Mouse (Mus musculus): ENCODE measurements around the gene Uhrf1bp1.
"Not testable (repeated sequence)": the region's sequence is repeated elsewhere in the genome, so short reads cannot be mapped to it uniquely, and the experiment has no call there.

Uhrf1bp1 gene

DNA sequence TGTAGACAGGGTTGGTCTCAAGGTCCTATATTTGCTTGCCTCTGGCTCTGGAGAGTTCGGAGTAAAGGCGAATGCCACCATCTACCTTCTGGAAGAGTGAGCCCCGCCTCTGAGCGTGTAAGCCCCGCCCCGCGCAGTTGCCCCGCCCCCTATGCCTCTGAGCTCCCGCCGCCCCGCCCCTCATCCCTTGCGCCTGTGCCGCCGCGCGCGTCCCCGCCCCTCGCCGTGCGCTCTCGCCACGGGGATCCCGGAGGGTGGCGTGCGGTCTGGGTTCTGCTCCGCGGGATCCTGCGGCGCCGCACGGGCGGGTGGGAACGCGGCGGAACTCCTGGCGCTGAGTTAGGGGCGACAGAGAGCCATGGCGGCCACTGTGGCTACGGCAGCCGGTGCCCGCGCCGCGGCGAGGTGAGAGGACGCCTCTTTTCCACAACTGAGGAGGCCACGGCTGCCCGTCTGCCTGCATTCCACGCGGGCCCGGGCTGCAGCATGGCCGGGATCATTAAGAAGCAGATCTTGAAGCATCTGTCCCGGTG lies at the start of gene Uhrf1bp1:
Gene Uhrf1bp1 (plus strand): TSS at position 177 of the 533 bp plus-strand sequence.
- DNase-seq (ENCODE audit: low read depth, low spot score) = peak; percentile 79

DNA sequence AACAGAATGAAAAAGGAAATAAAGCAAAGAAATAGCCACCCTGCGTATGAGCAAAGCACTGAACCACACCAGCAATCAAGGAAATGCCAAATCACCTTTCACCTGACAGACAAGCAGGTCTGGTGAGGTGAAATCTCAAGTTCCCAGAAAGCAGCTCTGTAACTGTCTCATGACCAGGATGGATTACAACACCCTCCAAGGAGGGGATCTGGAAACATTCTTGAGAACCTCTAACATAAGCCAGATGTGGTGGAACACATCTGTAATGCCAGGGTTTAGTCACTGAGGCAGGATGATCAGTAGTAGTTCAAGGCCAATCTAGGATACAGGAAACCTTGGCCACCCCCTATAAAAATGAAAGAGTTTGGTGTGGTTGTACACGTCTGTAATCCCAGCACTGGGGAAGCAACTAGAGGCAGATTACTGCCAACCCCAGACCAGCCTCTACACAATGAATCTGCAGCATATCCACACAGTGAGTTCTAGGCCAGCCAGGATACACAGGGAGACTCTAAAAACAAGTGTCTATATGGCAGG lies 48.6 kb upstream of the Uhrf1bp1 start:
- DNase-seq (ENCODE audit: low read depth, low spot score) = no peak

GRCm38 (mm10) chr17:27810569-27811331 lies 45.5 kb upstream of the Uhrf1bp1 start:
- DNase-seq (ENCODE audit: low read depth, low spot score) = no peak

GRCm38 (mm10) chr17:27811980-27812379 lies 44.3 kb upstream of the Uhrf1bp1 start:
- DNase-seq (ENCODE audit: low read depth, low spot score) = no peak

GRCm38 (mm10) chr17:27814606-27815005 lies 41.6 kb upstream of the Uhrf1bp1 start:
- no peak for DNase-seq (ENCODE audit: low read depth, low spot score)

- DNase-seq (ENCODE audit: low read depth, low spot score) = no peak
These were observed 37.2 kb upstream of the Uhrf1bp1 start for GRCm38 (mm10) chr17:27819011-27819410.

DNA sequence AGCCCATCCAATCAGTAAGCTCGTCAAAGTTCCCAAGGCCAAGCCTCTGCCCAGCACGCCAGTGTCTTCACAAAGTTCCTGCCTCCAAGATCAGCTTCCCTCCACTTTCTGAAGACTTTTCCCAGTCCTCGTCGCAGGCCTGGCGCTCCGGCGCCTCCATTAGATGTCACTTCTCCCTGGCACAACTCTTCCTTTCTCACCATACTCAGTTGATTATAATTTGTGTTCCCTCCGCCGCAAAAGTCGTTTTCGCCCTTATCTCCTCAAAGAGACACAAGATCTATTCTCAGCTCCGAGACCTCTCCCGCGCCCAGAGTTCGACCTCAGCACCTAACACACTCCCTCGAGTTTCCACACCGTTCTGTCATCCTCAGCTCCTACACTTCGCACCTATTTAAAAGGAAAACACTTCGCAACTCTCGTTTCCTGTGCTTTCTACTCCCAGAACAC lies 36.7 kb upstream of the Uhrf1bp1 start:
- peak; percentile 49 for DNase-seq (ENCODE audit: low read depth, low spot score)

- peak; percentile 40 for DNase-seq (ENCODE audit: low read depth, low spot score)
These were observed 36.2 kb upstream of the Uhrf1bp1 start for GRCm38 (mm10) chr17:27819971-27820567.

DNA sequence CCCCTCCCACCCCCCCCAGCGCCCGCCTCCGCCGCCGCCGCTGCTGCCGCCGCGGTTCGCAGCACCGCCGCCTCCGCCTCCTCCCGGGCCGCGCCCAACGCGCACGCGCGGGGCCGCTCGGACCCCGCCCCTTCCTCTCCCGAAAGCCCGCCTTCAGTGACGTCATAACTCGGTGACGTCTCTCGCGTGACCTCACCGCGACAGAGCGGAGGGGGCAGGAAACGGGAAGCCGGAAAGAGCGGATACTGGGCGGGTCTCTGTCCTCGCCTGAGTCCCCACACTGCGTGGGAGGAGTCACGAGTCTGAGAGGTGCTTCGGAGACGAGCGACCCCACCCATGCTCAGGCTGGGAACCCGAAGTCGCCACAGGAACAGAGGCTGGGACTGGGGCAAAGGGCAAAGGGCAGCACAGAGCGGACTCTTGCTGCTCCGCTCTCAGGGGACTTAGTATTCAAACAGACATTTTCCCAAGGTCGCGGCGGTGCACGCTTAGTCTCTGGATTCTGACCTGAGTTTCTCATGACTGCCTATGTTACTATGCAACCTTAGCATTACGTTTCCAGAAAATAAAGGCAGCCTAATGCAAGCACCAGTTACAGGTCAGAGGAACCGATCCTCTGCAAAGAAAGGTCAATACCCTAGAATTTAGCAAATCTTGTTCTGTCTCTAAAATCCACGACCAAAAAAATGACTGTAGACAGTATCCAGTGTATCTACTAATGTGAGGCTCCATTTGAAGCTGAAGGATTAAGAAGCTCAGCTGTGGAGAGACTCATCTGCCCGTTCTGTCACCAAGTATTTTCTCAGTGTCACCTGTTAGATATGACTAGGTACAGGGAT lies 35.5 kb upstream of the Uhrf1bp1 start, which contains the start of gene D17Wsu92e:
Gene D17Wsu92e (minus strand): TSS at position 81 of the 839 bp plus-strand sequence.
- peak; percentile 98 for DNase-seq (ENCODE audit: low read depth, low spot score)

- peak; percentile 43 for DNase-seq (ENCODE audit: low read depth, low spot score)
These were observed 34.6 kb upstream of the Uhrf1bp1 start for GRCm38 (mm10) chr17:27821407-27822338.

DNA sequence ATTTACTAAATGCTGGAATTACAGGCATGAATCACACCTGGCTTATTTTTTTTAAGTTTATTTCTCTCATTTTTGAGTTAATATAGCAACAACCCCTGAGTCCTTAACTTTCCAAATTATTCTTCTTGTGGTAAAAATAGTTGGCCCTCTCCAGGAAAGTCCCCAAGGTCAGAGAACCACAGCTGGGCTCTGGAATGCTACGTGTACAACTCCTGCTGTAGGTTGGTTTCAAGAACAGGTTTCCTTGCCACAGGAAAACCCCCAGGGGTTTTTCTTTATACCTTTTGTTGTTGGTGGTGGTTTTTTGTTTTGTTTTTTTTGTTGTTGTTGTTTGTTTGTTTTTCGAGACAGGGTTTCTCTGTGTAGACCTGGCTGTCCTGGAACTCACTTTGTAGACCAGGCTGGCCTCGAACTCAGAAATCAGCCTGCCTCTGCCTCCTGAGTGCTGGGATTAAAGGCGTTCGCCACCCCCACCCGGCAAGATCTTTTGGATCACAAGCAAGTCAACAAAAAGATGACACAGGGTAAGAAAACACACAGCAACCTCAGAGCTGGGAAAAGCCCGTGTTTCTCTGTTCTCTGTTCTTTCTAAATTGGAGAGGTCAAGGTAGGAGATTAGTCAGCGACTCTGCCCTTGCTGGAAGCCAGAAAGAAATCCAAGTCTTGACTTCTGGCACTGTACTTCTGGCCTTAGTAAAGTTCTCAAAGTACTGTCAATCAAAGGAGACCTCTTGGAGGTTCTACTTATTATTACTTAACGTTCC lies 32.9 kb upstream of the Uhrf1bp1 start:
- DNase-seq (ENCODE audit: low read depth, low spot score) = no peak

- no peak for DNase-seq (ENCODE audit: low read depth, low spot score)
These were observed 31.3 kb upstream of the Uhrf1bp1 start for GRCm38 (mm10) chr17:27824941-27825340.

GRCm38 (mm10) chr17:27825539-27825938 lies 30.7 kb upstream of the Uhrf1bp1 start:
- no peak for DNase-seq (ENCODE audit: low read depth, low spot score)

DNA sequence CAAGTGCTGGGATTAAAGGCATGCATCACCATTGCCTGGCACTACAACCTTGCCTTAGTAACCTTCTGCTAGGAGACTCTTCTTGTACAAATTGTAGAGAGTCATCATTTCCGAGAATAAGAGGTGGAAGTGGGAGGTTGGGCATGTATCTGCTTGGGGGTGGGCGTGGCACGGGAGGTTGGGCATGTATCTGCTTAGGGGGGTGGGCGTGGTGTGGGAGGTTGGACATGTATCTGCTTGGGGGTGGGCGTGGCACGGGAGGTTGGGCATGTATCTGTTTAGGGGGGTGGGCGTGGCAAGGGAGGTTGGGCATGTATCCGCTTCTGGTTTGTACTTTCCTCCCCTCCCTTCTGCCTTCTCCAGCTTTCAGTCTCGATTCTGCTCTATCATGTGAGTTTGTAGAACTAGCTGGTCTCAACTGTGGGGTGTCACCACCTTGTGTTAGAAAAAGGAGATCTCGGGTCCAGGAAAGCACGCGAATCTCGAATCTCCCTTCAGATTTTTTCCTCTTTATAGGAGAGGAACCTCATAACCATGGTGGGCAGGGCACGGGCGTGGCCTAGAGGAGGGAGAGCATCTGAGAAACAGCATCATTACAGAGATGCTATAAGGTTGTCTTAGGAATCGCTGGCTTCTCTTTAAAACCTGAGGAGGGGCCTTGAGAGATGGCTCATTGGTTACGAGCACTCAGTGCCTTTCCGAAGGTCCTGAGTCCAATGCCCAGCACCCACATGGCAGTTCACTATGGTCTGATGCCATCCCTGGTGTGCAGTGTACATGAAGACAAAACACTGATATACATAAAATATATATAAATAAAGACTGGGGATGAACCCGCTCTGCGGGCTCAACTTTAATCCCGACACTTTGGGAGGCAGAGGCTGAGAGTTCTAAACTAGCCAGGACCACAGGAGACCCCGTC lies 30.0 kb upstream of the Uhrf1bp1 start:
- DNase-seq (ENCODE audit: low read depth, low spot score) = peak; percentile 53

DNA sequence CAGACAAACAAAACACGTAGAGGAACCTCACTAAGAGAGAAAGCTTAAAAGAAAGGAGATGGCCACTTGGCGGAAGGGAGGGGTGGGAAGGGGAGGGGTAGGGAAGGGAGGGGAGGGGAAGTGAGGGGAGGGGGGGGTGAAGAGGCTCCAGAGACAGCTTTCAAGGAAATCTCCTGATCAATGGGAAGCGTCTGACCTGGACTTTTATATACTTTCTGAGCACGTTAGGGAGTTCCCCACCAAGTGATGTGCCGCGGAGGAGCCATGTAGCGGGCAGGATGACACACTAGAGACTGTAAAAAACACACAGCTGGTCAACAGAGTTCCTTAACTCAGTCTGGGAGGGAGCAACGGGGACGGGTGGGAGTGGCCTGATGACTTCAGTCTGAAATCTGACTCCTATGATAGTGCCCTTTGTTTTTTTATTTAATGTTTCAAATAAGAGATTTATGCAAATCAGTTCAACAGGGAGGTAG lies 29.3 kb upstream of the Uhrf1bp1 start:
- no peak for DNase-seq (ENCODE audit: low read depth, low spot score)

DNA sequence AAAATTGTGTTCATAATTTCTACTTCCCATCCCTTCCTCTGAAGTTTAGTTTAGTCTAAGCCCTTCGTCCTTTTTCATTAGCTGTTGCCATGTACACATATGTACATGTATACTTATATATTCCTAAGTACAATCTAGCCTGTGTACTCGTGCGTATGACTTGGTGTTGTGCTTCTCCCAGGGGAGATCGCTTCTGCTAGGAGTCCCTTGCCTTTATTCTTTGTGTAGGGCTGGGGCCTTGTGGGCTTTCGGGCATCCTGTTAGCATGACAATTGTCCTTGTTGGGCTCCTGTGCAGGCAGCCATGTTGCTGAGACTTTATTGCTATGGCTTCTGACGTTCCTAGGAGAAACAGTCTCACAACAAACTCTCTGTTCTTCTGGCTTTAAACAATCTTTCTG lies 28.7 kb upstream of the Uhrf1bp1 start:
- no peak for DNase-seq (ENCODE audit: low read depth, low spot score)

- no peak for DNase-seq (ENCODE audit: low read depth, low spot score)
These were observed 25.8 kb upstream of the Uhrf1bp1 start for GRCm38 (mm10) chr17:27830411-27830810.

GRCm38 (mm10) chr17:27837850-27838249 lies 18.4 kb upstream of the Uhrf1bp1 start, which contains the start of gene Snrpc:
TSS of gene Snrpc (plus strand) at chr17:27838150.
- not testable (repeated sequence) for DNase-seq (ENCODE audit: low read depth, low spot score)
